Mouse (Mus musculus) layer of hippocampus, adult 2 months (tissue): ENCODE data around the gene Lrrc75a. TPM values are rescaled to one million over a fixed set of nuclear protein-coding genes. Genes with fewer than 3 reads are reported as not detected.
A peak's percentile ranks its signal among the peaks of the same experiment; 100 is the strongest.

Experiments
- DNase-seq, 2 experiments: peaks; one replicate each; pipeline ENCODE4 v3.0.0; 2022; ENCODE audit warnings: low spot score in 2 of 2
- H3K27ac ChIP-seq: fragments of 200-600 bp; 2 replicates; pipeline ENCODE4 v1.8.1; 2022
- H3K4me3 ChIP-seq: fragments of 200-600 bp; 2 replicates; pipeline ENCODE4 v1.8.1; 2022; ENCODE audit warnings: mild to moderate bottlenecking
- CTCF ChIP-seq: fragments of 200-600 bp; conservative IDR thresholded peaks from 2 replicates; pipeline ENCODE4 v1.8.1; 2022; ENCODE audit warnings: antibody characterized with exemption, mild to moderate bottlenecking, moderate library complexity
- total RNA-seq, 2 experiments: library from RNA; stranded (reverse); gene quantifications; 2 replicates each; pipeline ENCODE4 v1.2.3; 2021

Gene Lrrc75a
- total RNA-seq, 2 experiments from 2014 or later = 7.3 to 7.6 TPM

- TF ChIP-seq CTCF = no peak
- no peak overlapping the region for H3K4me3 ChIP-seq
- DNase-seq = peak; percentile 85 to 87
- H3K27ac ChIP-seq = peak overlapping the region; percentile 94
Measured at GRCm38 (mm10) chr11:62624341-62625291, 23.7 kb downstream of the Lrrc75a start.

- TF ChIP-seq CTCF = no peak
Measured at GRCm38 (mm10) chr11:62622850-62623249, 25.5 kb downstream of the Lrrc75a start.

GRCm38 (mm10) chr11:62621586-62622283, 26.6 kb downstream of the Lrrc75a start:
- no peak overlapping the region for H3K27ac ChIP-seq
- no peak for TF ChIP-seq CTCF
- no peak for DNase-seq
- no peak overlapping the region for H3K4me3 ChIP-seq

More at GRCm38 (mm10) chr11:62622850-62623249, 25.5 kb downstream of the Lrrc75a start:
- no peak overlapping the region for H3K27ac ChIP-seq
- no peak for DNase-seq
- H3K4me3 ChIP-seq = no peak overlapping the region

- H3K27ac ChIP-seq = no peak overlapping the region
- H3K4me3 ChIP-seq = no peak overlapping the region
- TF ChIP-seq CTCF = no peak
- DNase-seq = no peak
Measured at GRCm38 (mm10) chr11:62621079-62621478, 27.2 kb downstream of the Lrrc75a start.

- H3K27ac ChIP-seq = no peak overlapping the region
- no peak for TF ChIP-seq CTCF
- DNase-seq = no peak
- no peak overlapping the region for H3K4me3 ChIP-seq
Measured at GRCm38 (mm10) chr11:62615456-62615855, 32.9 kb downstream of the Lrrc75a start.

GRCm38 (mm10) chr11:62614876-62615410, 33.4 kb downstream of the Lrrc75a start:
- H3K27ac ChIP-seq = no peak overlapping the region
- DNase-seq = no peak
- TF ChIP-seq CTCF = no peak
- no peak overlapping the region for H3K4me3 ChIP-seq

- peak; percentile 92 to 96 for DNase-seq
- TF ChIP-seq CTCF = peak; percentile 100
- Histone ChIP-seq H3K4me3 (peak overlapping the region; percentile 28), H3K27ac (0 out of 2 replicates have a peak overlapping the region, but pooled peaks have one; percentile 36)
Measured at GRCm38 (mm10) chr11:62613657-62614365, 34.5 kb downstream of the Lrrc75a start.

- Histone ChIP-seq H3K27ac (no peak overlapping the region), H3K4me3 (no peak overlapping the region)
- no peak for TF ChIP-seq CTCF
- DNase-seq = no peak
Measured at GRCm38 (mm10) chr11:62612604-62613003, 35.7 kb downstream of the Lrrc75a start.

GRCm38 (mm10) chr11:62610304-62610703, 38.0 kb downstream of the Lrrc75a start:
- no peak for TF ChIP-seq CTCF
- no peak for DNase-seq
- H3K4me3 ChIP-seq = no peak overlapping the region
- no peak overlapping the region for H3K27ac ChIP-seq

GRCm38 (mm10) chr11:62608826-62609675, 39.3 kb downstream of the Lrrc75a start:
- Histone ChIP-seq H3K27ac (no peak overlapping the region), H3K4me3 (no peak overlapping the region)
- no peak for TF ChIP-seq CTCF
- no peak for DNase-seq

GRCm38 (mm10) chr11:62607952-62608201, 40.4 kb downstream of the Lrrc75a start:
- Histone ChIP-seq H3K4me3 (no peak overlapping the region), H3K27ac (no peak overlapping the region)
- no peak for TF ChIP-seq CTCF
- no peak for DNase-seq

GRCm38 (mm10) chr11:62607170-62607951, 41.0 kb downstream of the Lrrc75a start:
- H3K4me3 ChIP-seq = no peak overlapping the region
- no peak for DNase-seq
- peak overlapping the region; percentile 18 for H3K27ac ChIP-seq
- TF ChIP-seq CTCF = no peak
